Mouse (Mus musculus): ENCODE results near the gene Rnase2a.
"Not testable (repeated sequence)": the region's sequence is repeated elsewhere in the genome, so short reads cannot be mapped to it uniquely, and the experiment has no call there.

DNA sequence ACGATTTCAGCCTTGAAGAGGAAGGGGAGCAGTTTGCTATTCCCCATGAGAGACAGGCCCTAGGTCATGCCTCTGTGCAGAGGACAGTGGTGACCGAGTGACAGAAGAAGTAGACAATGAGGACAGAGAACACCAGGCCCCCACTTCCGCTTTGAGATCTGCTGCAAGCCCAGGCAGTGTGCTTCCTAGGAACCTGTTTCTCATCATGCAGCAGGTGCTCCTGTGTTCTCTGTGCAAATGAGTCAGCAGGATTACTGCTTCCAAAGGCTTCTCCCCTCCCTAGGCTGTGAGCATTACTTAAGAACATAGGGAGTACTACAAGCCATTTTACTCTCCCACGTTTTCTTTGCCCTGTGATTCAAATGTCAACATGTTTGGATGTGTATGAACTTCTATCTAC lies 26.3 kb downstream of the Rnase2a start:
- not testable (repeated sequence) for TF ChIP-seq POLR2A (IDR thresholded peaks at IDR 0.05; ENCODE audit: control insufficient read depth in 1 of 2, insufficient read depth in 1 of 2, low read depth in 1 of 2, low read length in 2 of 2, poor library complexity in 1 of 2); CTCF (IDR thresholded peaks at IDR 0.05 in 2 of 3, conservative IDR thresholded peaks at IDR 0.05 in 1 of 3; ENCODE audit: control insufficient read depth in 1 of 3, insufficient read depth in 1 of 3, low read depth in 2 of 3, low read length in 3 of 3, poor library complexity in 1 of 3, severe bottlenecking in 1 of 3); EP300 (IDR thresholded peaks at IDR 0.05; ENCODE audit: low read depth in 1 of 2, low read length in 2 of 2); E2F4 (IDR thresholded peaks at IDR 0.05; ENCODE audit: borderline replicate concordance, low read depth, low read length); POLR2AphosphoS2 (IDR thresholded peaks at IDR 0.05; ENCODE audit: low read length); USF2 (IDR thresholded peaks at IDR 0.05; ENCODE audit: borderline replicate concordance in 1 of 2, insufficient read depth in 1 of 2, low read depth in 1 of 2, low read length in 2 of 2); POLR2AphosphoS5 (IDR thresholded peaks at IDR 0.05; ENCODE audit: borderline replicate concordance, low read depth, low read length); CHD2 (IDR thresholded peaks at IDR 0.05; ENCODE audit: low read length); NELFE (IDR thresholded peaks at IDR 0.05; ENCODE audit: low read depth, low read length); ETS1 (IDR thresholded peaks at IDR 0.05; ENCODE audit: low read depth, low read length); GATA1 (IDR thresholded peaks at IDR 0.05; ENCODE audit: low read depth, low read length)
